Mouse (Mus musculus): Measurements from ENCODE around the gene Anapc16.

- TF ChIP-seq EP300 (IDR thresholded peaks at IDR 0.05) (no peak), CTCF (IDR thresholded peaks at IDR 0.05) (no peak)
These were observed 56.6 kb downstream of the Anapc16 start for GRCm38 (mm10) chr10:59946362-59946761.
